Mouse (Mus musculus): Measurements from ENCODE around the gene Cwc22.

The Cwc22 gene

GRCm38 (mm10) chr2:77925187-77925924 is 20.8 kb downstream of the Cwc22 start:
- no peak for DNase-seq (ENCODE audit: low spot score)

DNA sequence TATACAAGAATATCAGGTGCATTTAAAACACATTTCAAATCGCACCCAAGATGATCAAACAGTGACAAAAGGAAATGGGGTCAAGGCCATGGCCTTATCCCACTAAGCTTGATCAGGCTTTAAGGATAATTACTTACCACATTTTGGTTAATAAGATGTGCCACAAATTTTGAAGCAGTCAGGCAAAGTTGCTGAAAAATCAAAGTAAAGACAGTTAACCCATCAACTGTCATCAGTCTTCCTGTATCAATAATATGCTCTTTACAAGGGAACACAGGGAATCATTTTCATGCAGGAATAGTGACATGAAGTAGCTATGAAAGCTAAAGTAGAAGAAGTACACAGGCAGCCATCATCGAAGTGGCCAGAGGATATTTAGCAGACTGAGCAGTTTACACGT is 22.2 kb downstream of the Cwc22 start:
- no peak for DNase-seq (ENCODE audit: low spot score)

- DNase-seq (ENCODE audit: low spot score) = no peak
Measured at GRCm38 (mm10) chr2:77923182-77923581, 23.0 kb downstream of the Cwc22 start.

DNA sequence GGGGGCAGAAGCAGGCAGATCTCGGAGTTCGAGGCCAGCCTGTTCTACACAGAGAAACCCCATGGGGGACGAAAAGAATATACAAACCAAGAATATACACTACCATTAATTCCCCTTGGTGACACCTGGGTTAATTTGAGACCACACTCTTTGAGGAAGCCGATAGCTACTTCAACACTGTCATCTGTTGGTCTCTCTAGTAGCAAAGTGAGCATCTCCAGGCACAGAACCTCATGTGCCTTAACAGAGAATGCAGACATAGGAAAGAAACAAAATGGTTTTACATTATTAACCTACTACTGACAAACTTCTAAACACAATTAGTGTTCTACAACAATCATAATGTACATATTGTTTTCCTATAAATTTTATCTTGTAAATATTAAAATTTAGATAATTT is 24.9 kb downstream of the Cwc22 start:
- no peak for DNase-seq (ENCODE audit: low spot score)

DNA sequence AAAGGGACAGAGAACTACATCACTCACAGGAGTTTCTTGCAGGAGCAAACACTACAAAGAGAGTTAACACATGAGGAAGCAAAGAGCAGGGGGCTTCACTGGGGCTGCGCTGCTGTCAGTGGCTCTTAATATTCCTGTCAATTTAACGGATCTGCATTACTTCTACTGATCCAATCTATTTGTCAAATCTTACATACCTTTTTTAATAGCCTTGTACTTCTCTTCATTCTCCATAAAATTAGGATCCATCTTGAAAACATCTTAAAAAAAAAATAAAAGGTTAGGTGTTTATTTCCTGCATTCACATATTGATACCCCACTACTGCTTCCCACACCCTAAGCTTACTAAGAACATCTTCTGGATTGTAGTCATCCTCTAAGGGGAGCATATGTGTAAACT is 25.6 kb downstream of the Cwc22 start:
- no peak for DNase-seq (ENCODE audit: low spot score)

DNA sequence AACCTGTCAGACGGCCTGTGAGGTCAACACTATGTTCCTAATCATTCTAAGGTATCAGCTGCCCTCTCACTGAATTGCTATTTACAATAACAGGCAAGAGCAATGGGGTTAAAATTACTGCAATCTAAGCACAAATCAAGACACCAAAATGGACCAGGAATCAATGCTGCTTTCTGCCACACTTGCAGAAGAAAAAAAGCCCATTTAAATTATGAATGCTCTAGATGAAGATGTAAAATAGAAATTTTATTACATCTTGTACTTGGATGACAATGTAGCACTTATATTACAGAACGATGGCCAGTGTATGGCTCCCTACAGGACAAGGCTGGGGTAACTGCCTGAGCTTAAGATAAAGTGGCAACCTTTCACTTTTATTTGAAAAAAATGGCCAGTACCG is 27.7 kb downstream of the Cwc22 start:
- no peak for DNase-seq (ENCODE audit: low spot score)

- DNase-seq (ENCODE audit: low spot score) = no peak
Measured at GRCm38 (mm10) chr2:77918006-77918405, 28.2 kb downstream of the Cwc22 start.

- no peak for DNase-seq (ENCODE audit: low spot score)
Measured at GRCm38 (mm10) chr2:77917360-77917734, 28.8 kb downstream of the Cwc22 start.

DNA sequence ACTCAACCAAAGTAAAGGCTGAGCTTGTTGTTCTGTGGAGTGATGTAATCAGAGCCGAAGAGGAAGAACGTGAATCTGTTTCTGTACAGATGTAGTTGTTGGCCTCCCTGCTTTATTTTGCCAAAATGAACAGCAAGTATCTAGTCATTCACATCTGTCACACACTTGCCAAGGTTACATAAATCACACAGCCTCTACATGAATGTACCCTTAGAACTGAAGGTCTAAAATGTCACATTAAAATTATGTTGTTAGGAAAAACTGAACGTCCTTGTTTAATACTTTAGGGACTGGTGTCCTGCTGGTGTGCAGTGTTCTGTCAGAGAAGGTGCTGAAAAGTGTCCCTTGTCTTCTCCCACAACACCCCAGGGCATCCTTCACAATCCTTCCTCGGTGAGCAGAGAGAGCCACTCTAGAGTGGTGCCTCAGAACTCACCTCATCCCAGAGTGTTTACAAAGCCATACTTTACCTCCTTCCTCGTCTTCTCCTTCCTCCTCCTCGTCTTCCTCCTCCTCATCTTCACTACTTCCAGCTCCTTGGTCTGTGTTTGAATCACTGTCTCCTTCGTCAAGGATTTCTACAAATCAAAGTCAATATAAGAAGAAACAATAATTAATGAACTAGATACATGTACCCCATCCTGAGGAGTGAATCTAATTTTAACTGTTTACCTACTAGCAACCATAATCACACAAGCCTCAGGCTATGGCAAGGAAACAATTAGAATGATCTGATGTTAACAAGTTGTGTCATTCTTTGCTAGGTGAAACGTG is 29.4 kb downstream of the Cwc22 start:
- no peak for DNase-seq (ENCODE audit: low spot score)

DNA sequence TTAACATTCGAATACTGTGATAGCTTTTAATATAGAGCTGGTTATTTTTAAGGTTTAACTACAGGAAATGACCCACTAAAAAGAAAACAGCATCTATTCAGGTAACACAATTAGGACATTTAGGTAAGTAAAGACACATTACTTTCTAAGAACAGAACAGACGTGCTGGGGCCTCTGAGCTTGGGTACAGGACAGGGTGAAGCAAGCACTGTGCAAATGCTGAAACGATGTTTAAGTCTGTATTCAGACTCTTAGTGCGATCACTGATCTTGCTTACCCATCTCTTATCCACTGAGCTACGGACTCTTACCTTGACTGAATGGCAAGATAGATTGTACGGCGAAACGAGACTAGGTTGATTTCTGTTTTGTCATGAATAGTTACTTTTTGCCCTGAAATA is 31.0 kb downstream of the Cwc22 start:
- no peak for DNase-seq (ENCODE audit: low spot score)

DNA sequence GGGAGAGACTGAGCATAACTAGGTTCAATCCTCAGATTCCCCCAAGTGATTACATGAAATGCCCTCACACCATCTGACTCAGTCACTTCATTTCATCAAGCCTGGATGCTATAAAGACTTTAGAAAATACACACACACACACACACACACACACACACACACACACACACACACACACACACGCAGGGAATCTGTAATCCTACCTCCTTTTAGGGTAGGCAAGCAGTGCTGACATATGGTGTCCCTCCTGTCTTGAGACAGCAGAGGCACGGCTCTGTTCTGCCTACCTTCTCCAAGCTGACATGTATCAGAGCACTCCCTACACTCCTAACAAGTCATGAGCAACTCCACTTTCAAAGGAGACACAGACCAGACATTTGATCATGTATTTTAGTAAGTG is 32.5 kb downstream of the Cwc22 start:
- no peak for DNase-seq (ENCODE audit: low spot score)

DNA sequence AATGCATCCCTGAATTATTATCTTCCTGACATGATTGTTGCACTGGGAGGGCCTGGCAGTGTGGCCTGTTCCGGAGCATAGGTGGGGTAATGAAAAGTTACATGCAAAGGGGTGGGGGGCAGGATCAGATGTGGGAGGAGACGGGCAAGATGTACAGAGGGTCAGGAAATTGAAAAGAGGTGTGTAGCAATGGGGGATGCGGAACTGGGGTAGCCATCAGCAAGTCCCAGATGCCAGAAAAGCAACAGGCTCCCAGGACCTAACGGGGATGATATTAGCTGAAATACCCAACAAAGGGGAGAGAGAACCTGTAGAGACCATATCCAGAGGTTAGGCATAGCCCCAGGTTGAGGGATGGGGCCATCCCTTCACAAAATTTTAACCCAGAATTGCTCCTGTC is 34.0 kb downstream of the Cwc22 start:
- no peak for DNase-seq (ENCODE audit: low spot score)

DNA sequence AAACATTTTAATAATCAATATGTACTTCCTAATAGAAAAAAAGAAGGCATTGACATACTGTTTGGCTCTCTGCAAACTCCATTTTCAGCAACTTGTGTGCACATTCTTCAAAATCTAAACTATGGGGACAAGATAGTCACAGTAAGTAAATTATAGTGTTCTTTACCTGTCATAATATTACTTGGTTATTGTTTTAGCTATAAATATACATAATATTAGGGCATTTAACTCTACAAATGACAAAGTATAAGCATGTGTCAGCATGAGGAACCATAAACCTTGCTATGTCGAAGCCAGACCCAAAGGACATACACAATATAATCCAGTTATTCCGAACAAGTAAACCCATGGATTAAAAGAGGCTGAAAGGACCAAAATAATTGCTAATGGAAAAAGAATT is 34.7 kb downstream of the Cwc22 start:
- DNase-seq (ENCODE audit: low spot score) = no peak

DNA sequence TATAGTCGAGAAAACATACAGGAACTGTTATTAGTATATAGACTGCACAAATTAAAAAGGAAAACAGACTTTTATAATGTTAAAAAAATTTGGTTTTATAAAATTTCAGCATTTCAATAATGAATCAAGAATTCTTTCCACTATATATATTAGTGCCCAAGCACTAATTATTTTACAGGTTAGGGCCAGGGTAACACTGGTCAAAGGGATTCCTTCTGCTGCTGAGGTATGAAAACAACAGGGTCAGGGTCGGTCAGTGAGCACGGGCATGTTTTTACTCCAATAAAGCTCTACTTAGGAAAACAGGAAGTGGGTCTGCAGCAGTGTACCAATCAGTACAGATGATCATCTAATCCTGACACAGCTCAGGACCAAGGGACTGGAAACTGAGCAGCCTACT is 36.0 kb downstream of the Cwc22 start:
- DNase-seq (ENCODE audit: low spot score) = no peak

DNA sequence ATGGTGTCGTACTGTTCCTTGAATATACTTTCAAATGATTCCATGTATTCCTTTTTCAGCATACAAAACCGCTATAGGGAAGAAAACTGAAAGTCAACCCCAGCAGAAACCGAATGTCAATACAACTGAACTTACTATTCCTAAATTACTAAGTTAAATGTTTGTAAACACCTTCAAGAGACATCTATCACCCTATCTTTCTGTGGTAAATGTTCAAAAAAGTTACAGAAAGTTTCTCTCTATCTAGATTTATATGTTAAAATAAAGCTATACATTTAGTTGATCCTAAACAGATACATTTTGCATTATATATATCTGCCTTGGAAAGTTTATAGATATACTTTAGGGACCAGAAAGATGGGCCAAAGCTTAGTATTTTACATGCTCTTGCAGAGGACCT is 39.0 kb downstream of the Cwc22 start:
- DNase-seq (ENCODE audit: low spot score) = no peak

DNA sequence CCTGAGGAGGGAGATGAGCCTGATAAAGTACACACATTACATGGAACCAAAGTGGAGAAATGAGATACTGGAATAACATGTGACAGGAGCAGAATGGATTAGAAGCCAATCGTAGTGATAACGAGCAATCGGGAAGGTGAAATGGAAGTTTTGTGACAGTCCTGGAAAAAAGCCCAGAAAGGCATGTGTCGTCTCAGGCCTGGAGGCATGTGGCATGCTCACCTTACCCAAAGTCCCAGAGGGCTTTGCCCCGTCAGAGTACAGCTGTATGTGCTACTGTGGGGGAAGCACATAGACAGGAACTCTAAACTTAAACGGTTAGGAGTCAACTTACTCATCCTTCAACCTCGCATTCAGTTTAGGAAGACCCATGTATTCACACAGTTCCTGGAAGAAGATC is 41.2 kb downstream of the Cwc22 start:
- DNase-seq (ENCODE audit: low spot score) = no peak

DNA sequence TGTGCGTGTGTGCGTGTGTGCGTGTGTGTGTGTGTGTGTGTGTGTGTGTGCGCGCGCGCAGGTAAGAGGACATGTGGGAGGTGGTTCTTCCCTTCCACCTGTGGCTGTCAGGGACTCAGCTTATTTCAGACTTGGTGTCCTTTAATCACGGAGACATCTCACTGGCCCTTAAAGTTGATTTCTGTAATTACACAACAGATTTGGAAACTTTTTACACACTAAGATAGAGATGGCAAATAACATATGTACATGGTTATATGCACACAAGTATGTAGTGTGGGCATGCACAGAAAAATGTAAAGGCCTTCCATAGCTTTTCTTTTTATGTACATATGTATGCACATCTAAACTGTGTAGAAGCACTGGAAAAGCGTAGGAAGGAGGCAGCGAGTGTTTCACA is 41.7 kb downstream of the Cwc22 start:
- no peak for DNase-seq (ENCODE audit: low spot score)

DNA sequence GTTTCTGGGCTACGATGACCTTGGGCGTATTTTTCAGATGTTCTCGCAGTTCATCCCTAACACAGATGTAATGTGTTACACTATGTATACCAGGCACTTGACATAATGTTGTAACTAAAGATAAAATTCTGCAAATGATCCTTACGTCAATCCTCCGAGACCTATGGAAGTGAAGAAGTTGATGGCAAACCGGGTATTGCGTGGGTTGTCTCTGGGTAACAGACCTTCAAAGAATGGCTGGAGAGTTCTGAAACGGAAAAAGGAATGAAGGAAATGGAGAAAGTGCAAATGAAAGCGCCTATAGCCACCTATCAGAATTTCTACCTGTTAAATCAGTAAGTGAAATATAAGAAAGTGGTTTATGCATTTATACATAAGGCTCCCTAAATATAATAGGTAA is 42.2 kb downstream of the Cwc22 start:
- no peak for DNase-seq (ENCODE audit: low spot score)

GRCm38 (mm10) chr2:77903098-77903497 is 43.1 kb downstream of the Cwc22 start:
- DNase-seq (ENCODE audit: low spot score) = no peak

DNA sequence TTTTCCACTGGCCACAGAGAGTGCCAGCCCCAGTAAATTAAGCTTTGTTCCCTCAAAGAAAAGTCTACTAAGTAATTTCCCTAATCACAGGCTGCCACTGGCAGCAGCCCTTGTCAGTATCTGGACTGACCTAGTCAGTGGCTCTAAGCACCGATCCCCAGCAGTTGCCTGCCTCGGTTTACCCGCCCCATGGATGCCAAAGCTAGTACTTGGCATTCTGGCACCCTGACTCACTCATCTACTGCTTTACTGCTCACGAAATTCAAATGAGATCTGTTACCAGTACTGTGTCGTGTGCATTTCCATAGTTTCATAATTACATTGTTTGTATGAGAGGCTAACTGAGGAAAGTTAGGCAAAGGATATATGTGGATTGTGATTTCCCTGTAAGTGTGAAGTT is 44.9 kb downstream of the Cwc22 start:
- DNase-seq (ENCODE audit: low spot score) = no peak

- DNase-seq (ENCODE audit: low spot score) = no peak
Measured at GRCm38 (mm10) chr2:77900741-77901140, 45.4 kb downstream of the Cwc22 start.

GRCm38 (mm10) chr2:77900111-77900510 is 46.1 kb downstream of the Cwc22 start:
- DNase-seq (ENCODE audit: low spot score) = no peak

- no peak for DNase-seq (ENCODE audit: low spot score)
Measured at GRCm38 (mm10) chr2:77898436-77898835, 47.7 kb downstream of the Cwc22 start.

DNA sequence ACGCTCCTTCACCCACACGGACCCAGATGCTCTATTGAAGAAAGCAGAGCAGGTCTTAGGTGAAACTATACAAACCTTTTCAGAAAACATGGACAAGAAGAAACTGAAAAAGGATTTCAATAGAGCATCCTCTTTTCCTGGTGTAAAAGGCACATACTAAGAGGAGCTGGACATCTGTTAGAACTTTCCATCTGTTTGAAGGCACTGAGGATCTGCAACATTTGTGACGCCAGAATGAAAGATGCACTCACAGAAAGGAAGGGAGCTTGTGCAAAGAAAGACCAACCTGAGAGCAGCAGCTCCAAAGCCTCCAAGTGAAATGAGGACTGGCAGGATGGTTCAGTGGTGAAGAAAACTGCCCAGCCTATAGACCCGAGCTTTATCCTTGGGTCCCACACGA is 48.2 kb downstream of the Cwc22 start:
- DNase-seq (ENCODE audit: low spot score) = no peak
